Mouse (Mus musculus): ENCODE data around the gene 1700019N19Rik.

- no peak for TF ChIP-seq CTCF (conservative IDR thresholded peaks at IDR 0.05; ENCODE audit: low read length)
- no peak for TF ChIP-seq NANOG (IDR thresholded peaks at IDR 0.05; ENCODE audit: borderline replicate concordance, low read length)
Measured at GRCm38 (mm10) chr19:58747498-58748000, 46.7 kb downstream of the 1700019N19Rik start.
